Mouse (Mus musculus) myocyte (in vitro differentiated cells): ENCODE data around the gene Crocc2.

ENCODE experiments used
- POLR2A ChIP-seq: IDR thresholded peaks from one replicate; pipeline ENCODE4 v1.6.1; 2011; ENCODE audit warnings: low read depth, mild to moderate bottlenecking, control low read depth, moderate library complexity; ENCODE audit not compliant: insufficient read length
- POLR2AphosphoS2 ChIP-seq: IDR thresholded peaks from one replicate; pipeline ENCODE4 v1.6.1; 2011; ENCODE audit warnings: low read depth, control low read depth; ENCODE audit not compliant: insufficient read length
- REST ChIP-seq: IDR thresholded peaks from one replicate; pipeline ENCODE4 v1.6.1; 2011; ENCODE audit warnings: mild to moderate bottlenecking, control low read depth, moderate library complexity; ENCODE audit not compliant: insufficient read depth, insufficient read length

DNA sequence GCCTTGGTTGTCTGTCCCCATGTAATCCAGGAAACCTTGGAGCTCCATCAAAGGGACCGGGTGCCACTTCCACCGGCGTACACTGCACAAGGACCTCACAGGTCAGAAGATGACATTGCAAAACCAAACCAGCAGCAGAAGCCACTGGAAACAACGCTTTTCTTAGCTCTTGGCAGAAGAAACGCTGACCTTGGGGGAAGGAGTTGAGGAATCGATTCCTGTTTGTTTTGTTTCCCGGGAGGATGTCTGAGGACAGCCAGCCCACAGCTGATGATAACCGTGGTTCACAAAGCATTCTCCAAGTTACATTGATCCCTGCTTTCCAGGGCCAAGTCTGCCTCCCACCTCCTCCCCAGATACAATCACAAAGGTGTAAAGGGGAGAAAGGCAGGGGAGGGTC is 44.5 kb upstream of the Crocc2 start:
- no peak for TF ChIP-seq POLR2A
- no peak for TF ChIP-seq POLR2AphosphoS2
- TF ChIP-seq REST, result no peak
